1 mouse cellular context compared by ENCODE assay signal in genomic region chr4:107008161-107008560, GRCm38 (mm10).
TF ChIP-seq lines count a peak whose summit lies in the region.

No protein-coding gene starts in this region.

TF ChIP-seq in MEL, 35 proteins besides CTCF, POLR2A, EP300 and RAD21 (continued from another document):
- TF ChIP-seq NELFE (IDR thresholded peaks at IDR 0.05; ENCODE audit: low read depth, low read length) (no peak), BHLHE40 (IDR thresholded peaks at IDR 0.05; ENCODE audit: borderline replicate concordance, low read depth, low read length) (no peak), NRF1 (IDR thresholded peaks at IDR 0.05; ENCODE audit: insufficient read depth, low read depth, low read length, poor library complexity, severe bottlenecking) (no peak), USF2 (IDR thresholded peaks at IDR 0.05; ENCODE audit: borderline replicate concordance in 1 of 2, insufficient read depth in 1 of 2, low read depth in 1 of 2, low read length in 2 of 2) (no peak), RCOR1 (IDR thresholded peaks at IDR 0.05; ENCODE audit: low read depth, low read length) (peak; percentile 39; the same call in 1 of the 2 replicates), USF1 (IDR thresholded peaks at IDR 0.05; ENCODE audit: low read depth, low read length) (no peak), UBTF (IDR thresholded peaks at IDR 0.05; ENCODE audit: borderline replicate concordance, insufficient read depth, low read depth, low read length) (no peak), KAT2A (conservative IDR thresholded peaks at IDR 0.05; ENCODE audit: low read depth, low read length) (no peak; the same call in 1 of the 2 replicates), ZKSCAN1 (IDR thresholded peaks at IDR 0.05; ENCODE audit: low read depth, low read length) (no peak), E2F4 (IDR thresholded peaks at IDR 0.05; ENCODE audit: borderline replicate concordance, low read depth, low read length) (no peak)
